In genomic region chr2:149573773-149574172, GRCm38 (mm10) we compare ENCODE assay signal across 21 mouse cellular contexts.
DNase-seq lines count a peak whose midpoint lies in the region; ATAC-seq and TF ChIP-seq lines count a peak whose summit lies in the region.
"Had no signal": no experiment of that assay in that cellular context is flagged by ENCODE, and none has a peak within 500 bp of the region (broad histone marks: within the 10 kb centered on the region; RNA-seq: fewer than 3 reads in every experiment).

No protein-coding gene starts in this region.

- 0 out of 2 replicates have a peak, but pooled peaks have one; percentile 19 for ATAC-seq in hindbrain, embryonic 12.5 days (ENCODE audit: low FRiP score)
- ATAC-seq in hindbrain, postnatal 0 days: no peak
- ATAC-seq: inflammation-experienced regulatory T-cells, adult 6 months; lung, postnatal 0 days had no signal

- no peak for TF ChIP-seq POLR2A in embryonic fibroblast, embryonic 13.5 days (IDR thresholded peaks at IDR 0.05; ENCODE audit: low read depth, low read length)

- H3K9ac ChIP-seq in hindbrain, embryonic 12.5 days: no peak overlapping the region
- H3K9ac ChIP-seq in hindbrain, postnatal 0 days (replicated peaks; ENCODE audit: low read length): no peak overlapping the region
- H3K9ac ChIP-seq: embryonic facial prominence, embryonic 13.5 days; limb, embryonic 13.5 days; liver, embryonic 14.5 days had no signal

- no peaks in the 10 kb centered on the region for H3K4me1 ChIP-seq in hindbrain, embryonic 12.5 days
- H3K4me1 ChIP-seq in hindbrain, postnatal 0 days (ENCODE audit: insufficient read depth, low read length): no peaks in the 10 kb centered on the region
- peaks cover 4% of the 10 kb centered on the region for H3K4me1 ChIP-seq in embryonic fibroblast, embryonic 13.5 days (ENCODE audit: control insufficient read depth, insufficient read depth, low read length)
- H3K4me1 ChIP-seq: embryonic facial prominence, embryonic 13.5 days; limb, embryonic 13.5 days; megakaryocyte, embryonic 14.5 days had no signal

- H3K27me3 ChIP-seq in hindbrain, embryonic 12.5 days: no peaks in the 10 kb centered on the region
- H3K27me3 ChIP-seq in hindbrain, postnatal 0 days (ENCODE audit: insufficient read depth, low read length): no peaks in the 10 kb centered on the region
- H3K27me3 ChIP-seq: embryonic facial prominence, embryonic 13.5 days; limb, embryonic 13.5 days; megakaryocyte, embryonic 14.5 days had no signal

- no peak for DNase-seq in hindbrain, postnatal 0 days (ENCODE audit: low spot score)
- DNase-seq in NIH3T3 (ENCODE audit: low read depth): peak; percentile 2
- DNase-seq in retina, embryonic 14.5 days (ENCODE audit: low spot score): peak; percentile 6
- DNase-seq in adrenal gland, postnatal 4 days (ENCODE audit: low spot score in 2 of 2): no peak
- DNase-seq in c-Kit-positive CD71-positive TER-119-positive erythroid progenitor cells, embryonic 14.5 days (ENCODE audit: low spot score): no peak
- DNase-seq: adrenal gland, postnatal 25 days; gastrocnemius, postnatal 25 days; kidney, adult 9 months; kidney, postnatal 36 days; spleen, adult 18-20 months; thymus, adult 2 months had no signal

- no peak overlapping the region for H3K27ac ChIP-seq in hindbrain, embryonic 12.5 days
- H3K27ac ChIP-seq in hindbrain, postnatal 0 days: no peak overlapping the region
- H3K27ac ChIP-seq in embryonic fibroblast, embryonic 13.5 days (ENCODE audit: insufficient read depth, low read length): peak overlapping the region; percentile 93
- H3K27ac ChIP-seq: embryonic facial prominence, embryonic 13.5 days; limb, embryonic 13.5 days; liver, embryonic 14.5 days had no signal

- no peaks in the 10 kb centered on the region for H3K36me3 ChIP-seq in hindbrain, embryonic 12.5 days
- H3K36me3 ChIP-seq in hindbrain, postnatal 0 days (ENCODE audit: insufficient read depth, low read length): no peaks in the 10 kb centered on the region
- H3K36me3 ChIP-seq: embryonic facial prominence, embryonic 13.5 days; G1E; limb, embryonic 13.5 days had no signal

- WGBS in hindbrain, embryonic 12.5 days: 55% methylated on average over 1 of the region's 1 CpGs
- WGBS in hindbrain, postnatal 0 days: 29% methylated on average over 1 of the region's 1 CpGs

- no peaks in the 10 kb centered on the region for H3K9me3 ChIP-seq in hindbrain, embryonic 12.5 days (replicated peaks)
- H3K9me3 ChIP-seq in hindbrain, postnatal 0 days (ENCODE audit: low read length): no peaks in the 10 kb centered on the region
- H3K9me3 ChIP-seq: embryonic facial prominence, embryonic 13.5 days; G1E; limb, embryonic 13.5 days had no signal

- no peak overlapping the region for H3K4me3 ChIP-seq in hindbrain, embryonic 12.5 days
- no peak overlapping the region for H3K4me3 ChIP-seq in hindbrain, postnatal 0 days (ENCODE audit: low read length)
- no peak overlapping the region for H3K4me3 ChIP-seq in embryonic fibroblast, embryonic 13.5 days (ENCODE audit: insufficient read depth, low read length)
- H3K4me3 ChIP-seq: embryonic facial prominence, embryonic 13.5 days; limb, embryonic 13.5 days; megakaryocyte, embryonic 14.5 days had no signal

- no peak overlapping the region for H3K4me2 ChIP-seq in hindbrain, embryonic 12.5 days (replicated peaks)
- no peak overlapping the region for H3K4me2 ChIP-seq in hindbrain, postnatal 0 days (ENCODE audit: low read depth, low read length)
- H3K4me2 ChIP-seq: embryonic facial prominence, embryonic 13.5 days; heart, embryonic 11.5 days; limb, embryonic 13.5 days had no signal

- no peak for TF ChIP-seq CTCF in hindbrain, postnatal 0 days (IDR thresholded peaks at IDR 0.05; ENCODE audit: low read depth)
- TF ChIP-seq CTCF in embryonic fibroblast, embryonic 13.5 days (IDR thresholded peaks at IDR 0.05; ENCODE audit: borderline replicate concordance, insufficient read depth, low read length): no peak

Comparison
In these comparisons a context has a peak if more than half of its experiments do, and no peak if none do; other contexts are left out.
1. DNase-seq: peak in NIH3T3 (single experiment) and retina, embryonic 14.5 days (single experiment); none in hindbrain, postnatal 0 days (single experiment), adrenal gland, postnatal 4 days (0 of 2) and c-Kit-positive CD71-positive TER-119-positive erythroid progenitor cells, embryonic 14.5 days (single experiment).